Mouse (Mus musculus) testis, adult 2 months (tissue): ENCODE measurements at regions not wholly inside any gene's neighbourhood (a gene's known extent, or its start where the extent isn't known, plus 50 kb on each side); places are given as distances from the start of the nearest gene placed in this dataset.

Experiments
- H3K27ac ChIP-seq: fragments of 200-500 bp; 2 replicates; pipeline ENCODE4 v1.5.1; 2012; ENCODE audit warnings: low read depth, low read length; ENCODE audit not compliant: control insufficient read depth, insufficient read depth
- H3K27me3 ChIP-seq: fragments of 200-500 bp; 2 replicates; pipeline ENCODE4 v1.6.1; 2012; ENCODE audit warnings: mild to moderate bottlenecking, low read length, moderate library complexity; ENCODE audit not compliant: control insufficient read depth, insufficient read depth
- H3K36me3 ChIP-seq: fragments of 200-500 bp; 2 replicates; pipeline ENCODE4 v1.6.1; 2012; ENCODE audit warnings: mild to moderate bottlenecking, low read length; ENCODE audit not compliant: control insufficient read depth, insufficient read depth
- H3K4me1 ChIP-seq: fragments of 200-500 bp; 2 replicates; pipeline ENCODE4 v1.6.1; 2012; ENCODE audit warnings: low read length; ENCODE audit not compliant: control insufficient read depth, insufficient read depth
- H3K4me3 ChIP-seq: fragments of 200-500 bp; 2 replicates; pipeline ENCODE4 v1.5.1; 2012; ENCODE audit warnings: low read depth, mild to moderate bottlenecking, low read length, moderate library complexity, mixed read lengths; ENCODE audit not compliant: control insufficient read depth
- CTCF ChIP-seq: fragments of 200-500 bp; IDR thresholded peaks from 2 replicates; pipeline ENCODE4 v1.5.1; 2012; ENCODE audit warnings: low read depth, mild to moderate bottlenecking, inconsistent platforms, low read length, moderate library complexity; ENCODE audit not compliant: control insufficient read depth, insufficient read depth, insufficient replicate concordance
- POLR2A ChIP-seq: fragments of 200-500 bp; IDR thresholded peaks from 2 replicates; pipeline ENCODE4 v1.6.1; 2012; ENCODE audit warnings: low read depth, mild to moderate bottlenecking, inconsistent platforms, low read length, moderate library complexity; ENCODE audit not compliant: control insufficient read depth

GRCm38 (mm10) chr13:44077022-44077421 lies 292.4 kb downstream of the Cd83 start:
- no peak overlapping the region for H3K4me3 ChIP-seq
- TF ChIP-seq POLR2A (no peak), CTCF (no peak)
- no peaks in the 10 kb centered on the region for H3K27me3 ChIP-seq
- H3K27ac ChIP-seq = no peak overlapping the region
- H3K4me1 ChIP-seq = no peaks in the 10 kb centered on the region
- H3K36me3 ChIP-seq = no peaks in the 10 kb centered on the region

GRCm38 (mm10) chr13:44085621-44086510 lies 301.3 kb downstream of the Cd83 start:
- Histone ChIP-seq H3K4me3 (no peak overlapping the region), H3K36me3 (no peaks in the 10 kb centered on the region), H3K4me1 (no peaks in the 10 kb centered on the region), H3K27ac (no peak overlapping the region), H3K27me3 (no peaks in the 10 kb centered on the region)
- TF ChIP-seq POLR2A (no peak), CTCF (no peak)

GRCm38 (mm10) chr13:44086801-44087200 lies 302.2 kb downstream of the Cd83 start:
- no peak for TF ChIP-seq CTCF
- TF ChIP-seq POLR2A = no peak
- Histone ChIP-seq H3K4me1 (no peaks in the 10 kb centered on the region), H3K27ac (no peak overlapping the region), H3K27me3 (no peaks in the 10 kb centered on the region), H3K4me3 (no peak overlapping the region), H3K36me3 (no peaks in the 10 kb centered on the region)

- TF ChIP-seq POLR2A (no peak), CTCF (no peak)
- no peaks in the 10 kb centered on the region for H3K27me3 ChIP-seq
- H3K4me3 ChIP-seq = no peak overlapping the region
- H3K36me3 ChIP-seq = no peaks in the 10 kb centered on the region
- no peak overlapping the region for H3K27ac ChIP-seq
- no peaks in the 10 kb centered on the region; the same call in 1 of the 2 replicates for H3K4me1 ChIP-seq
Measured at GRCm38 (mm10) chr13:44097141-44097540, 312.6 kb downstream of the Cd83 start.

GRCm38 (mm10) chr13:44099511-44099910 lies 314.9 kb downstream of the Cd83 start:
- Histone ChIP-seq H3K27ac (no peak overlapping the region), H3K4me1 (no peaks in the 10 kb centered on the region; the same call in 1 of the 2 replicates), H3K27me3 (no peaks in the 10 kb centered on the region), H3K36me3 (no peaks in the 10 kb centered on the region), H3K4me3 (no peak overlapping the region)
- TF ChIP-seq POLR2A = no peak
- no peak for TF ChIP-seq CTCF

- Histone ChIP-seq H3K27ac (no peak overlapping the region), H3K4me1 (no peaks in the 10 kb centered on the region; the same call in 1 of the 2 replicates), H3K36me3 (no peaks in the 10 kb centered on the region), H3K27me3 (no peaks in the 10 kb centered on the region), H3K4me3 (no peak overlapping the region)
- TF ChIP-seq CTCF (no peak), POLR2A (no peak)
Measured at GRCm38 (mm10) chr13:44100125-44101067, 315.8 kb downstream of the Cd83 start.

GRCm38 (mm10) chr13:44101161-44101560 lies 316.6 kb downstream of the Cd83 start:
- no peak overlapping the region for H3K27ac ChIP-seq
- H3K27me3 ChIP-seq = no peaks in the 10 kb centered on the region
- no peak for TF ChIP-seq POLR2A
- no peak for TF ChIP-seq CTCF
- no peaks in the 10 kb centered on the region for H3K36me3 ChIP-seq
- no peak overlapping the region for H3K4me3 ChIP-seq
- no peaks in the 10 kb centered on the region; the same call in 1 of the 2 replicates for H3K4me1 ChIP-seq
